Mouse (Mus musculus) limb, embryonic 12.5 days (tissue): ENCODE data around the gene Zfp503. TPM values are rescaled to one million over a fixed set of nuclear protein-coding genes. Genes with fewer than 3 reads are reported as not detected.

Experiments used
- ATAC-seq: fragments of 200-750 bp; cut with Nextera tagmentation; 2 replicates; pipeline ENCODE4 v1.8.0; 2017; ENCODE audit warnings: low read depth, moderate TSS enrichment; ENCODE audit not compliant: insufficient number of reproducible peaks, insufficient read depth, low FRiP score, low TSS enrichment
- H3K27ac ChIP-seq: fragments of 300-500 bp; sonication (generic); 2 replicates; pipeline ENCODE4 v1.5.1; 2016; ENCODE audit warnings: mild to moderate bottlenecking, moderate library complexity
- H3K27me3 ChIP-seq: fragments of 300-500 bp; sonication (generic); 2 replicates; pipeline ENCODE4 v1.6.1; 2016; ENCODE audit warnings: mild to moderate bottlenecking, moderate library complexity
- H3K36me3 ChIP-seq: fragments of 300-500 bp; sonication (generic); 2 replicates; pipeline ENCODE4 v1.6.1; 2016; ENCODE audit warnings: mild to moderate bottlenecking, moderate library complexity
- H3K4me1 ChIP-seq: fragments of 300-500 bp; sonication (generic); replicated peaks from 2 replicates; pipeline ENCODE4 v1.6.1; 2016
- H3K4me2 ChIP-seq: fragments of 300-500 bp; sonication (generic); 2 replicates; pipeline ENCODE4 v1.6.1; 2016; ENCODE audit warnings: mild to moderate bottlenecking, moderate library complexity
- H3K4me3 ChIP-seq: fragments of 300-500 bp; sonication (generic); replicated peaks from 2 replicates; pipeline ENCODE4 v1.5.1; 2016; ENCODE audit warnings: mild to moderate bottlenecking
- H3K9ac ChIP-seq: fragments of 300-500 bp; sonication (generic); replicated peaks from 2 replicates; pipeline ENCODE4 v1.6.1; 2016; ENCODE audit warnings: mild to moderate bottlenecking, moderate library complexity
- H3K9me3 ChIP-seq: fragments of 300-500 bp; sonication (generic); 2 replicates; pipeline ENCODE4 v1.6.1; 2016; ENCODE audit warnings: mild to moderate bottlenecking, moderate library complexity
- WGBS: fragments of 180-500 bp; shearing (Covaris S2); methylation state at CpG from one replicate; pipeline ENCODE4 v1.1.7; 2016; 5-methylcytosine and 5-hydroxymethylcytosine counted together
- polyA plus RNA-seq: library from polyadenylated mRNA; unstranded; fragments of >200 nt; fragmentation: Nextera tagmentation; extraction: Ambion mirVana; gene quantifications from 2 replicates; pipeline ENCODE4 v1.2.1, GENCODE M21; 2016

The Zfp503 gene
- polyA plus RNA-seq, result 46.0 and 47.1 TPM in 2 replicates

DNA sequence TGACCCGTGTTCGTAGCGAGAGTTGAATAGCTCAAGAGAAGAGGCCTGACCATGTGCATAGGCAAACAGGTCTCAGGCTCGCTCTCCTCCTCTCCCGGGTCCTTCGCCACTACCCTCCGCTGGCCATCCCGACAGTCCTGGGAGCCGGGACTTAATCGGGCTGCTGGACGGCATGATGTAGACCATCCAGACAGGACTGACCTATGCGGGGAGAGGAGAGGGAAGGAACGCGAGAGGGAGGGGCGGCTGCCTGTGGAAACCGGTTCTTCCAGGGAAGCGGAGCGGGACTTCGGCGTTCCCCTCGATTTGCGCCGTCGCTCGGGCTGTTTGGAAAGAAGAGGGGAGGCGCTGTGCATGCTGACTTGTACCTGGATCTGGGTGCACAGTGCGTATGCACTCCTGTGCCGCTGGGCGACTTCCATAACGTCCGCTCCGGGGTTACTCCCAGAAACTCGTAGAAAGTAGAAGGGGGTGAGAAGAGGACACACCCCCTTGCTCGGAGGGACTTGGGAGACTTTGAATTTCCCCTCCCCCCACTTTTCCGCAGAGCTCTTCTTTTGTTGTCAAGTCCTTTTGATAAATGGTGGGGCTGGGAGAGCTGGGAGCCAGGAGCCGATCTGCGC, at the start of gene Zfp503:
TSS of gene Zfp503 (minus strand) at position 311 of the 623 bp plus-strand sequence.
- Histone ChIP-seq H3K4me1 (peaks cover 61% of the 10 kb centered on the region), H3K9me3 (no peaks in the 10 kb centered on the region), H3K27me3 (peaks cover 63% of the 10 kb centered on the region), H3K27ac (peak within 1 kb of the TSS; percentile 85), H3K4me3 (peak within 1 kb of the TSS; percentile 89), H3K4me2 (peak within 1 kb of the TSS; percentile 86), H3K9ac (peak within 1 kb of the TSS; percentile 61), H3K36me3 (peaks cover 17% of the 10 kb centered on the region)
- WGBS, result 0% methylated on average over 36 of the region's 37 CpGs
- ATAC-seq, result no peak

GRCm38 (mm10) chr14:22037498-22038131, 48.2 kb upstream of the Zfp503 start:
- no peaks in the 10 kb centered on the region for H3K9me3 ChIP-seq
- H3K4me2 ChIP-seq, result no peak overlapping the region
- H3K27ac ChIP-seq, result no peak overlapping the region
- no peak overlapping the region for H3K4me3 ChIP-seq
- peaks cover 70% of the 10 kb centered on the region for H3K27me3 ChIP-seq
- no peak overlapping the region for H3K9ac ChIP-seq
- no peak for ATAC-seq
- H3K4me1 ChIP-seq, result peaks cover 13% of the 10 kb centered on the region
- no peaks in the 10 kb centered on the region for H3K36me3 ChIP-seq
- 66% methylated on average over 16 of the region's 16 CpGs for WGBS

GRCm38 (mm10) chr14:22036802-22037497, 47.5 kb upstream of the Zfp503 start:
- Histone ChIP-seq H3K9ac (no peak overlapping the region), H3K36me3 (no peaks in the 10 kb centered on the region), H3K27ac (no peak overlapping the region), H3K4me1 (peaks cover 13% of the 10 kb centered on the region), H3K4me3 (no peak overlapping the region), H3K9me3 (no peaks in the 10 kb centered on the region), H3K27me3 (peaks cover 70% of the 10 kb centered on the region), H3K4me2 (no peak overlapping the region)
- 77% methylated on average over 12 of the region's 12 CpGs for WGBS
- no peak for ATAC-seq

DNA sequence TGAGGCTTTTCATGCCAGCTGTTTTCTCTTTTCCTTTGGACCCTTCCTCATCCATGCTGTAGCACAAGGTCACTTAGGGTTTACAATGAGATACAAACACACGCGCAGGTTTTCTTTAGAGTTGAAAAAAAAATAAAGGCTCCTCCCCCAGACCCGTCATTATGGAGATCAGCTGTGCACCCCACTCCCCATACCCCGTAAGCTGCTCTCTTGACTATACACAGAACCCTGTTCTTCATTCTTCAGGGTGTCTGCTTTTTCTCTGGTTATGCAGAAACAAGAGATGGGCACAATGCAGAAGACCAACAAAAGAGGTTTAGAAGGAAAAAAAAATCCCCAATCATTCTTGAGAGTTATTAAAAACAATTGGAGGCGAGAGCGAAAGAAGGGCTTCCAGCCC, 46.9 kb upstream of the Zfp503 start:
- Histone ChIP-seq H3K4me1 (peaks cover 13% of the 10 kb centered on the region), H3K27ac (no peak overlapping the region), H3K4me3 (no peak overlapping the region), H3K9ac (no peak overlapping the region), H3K27me3 (peaks cover 64% of the 10 kb centered on the region), H3K4me2 (no peak overlapping the region), H3K9me3 (no peaks in the 10 kb centered on the region), H3K36me3 (no peaks in the 10 kb centered on the region)
- WGBS, result 51% methylated on average over 6 of the region's 6 CpGs
- ATAC-seq, result no peak

GRCm38 (mm10) chr14:22035900-22036299, 46.5 kb upstream of the Zfp503 start:
- Histone ChIP-seq H3K4me1 (peaks cover 13% of the 10 kb centered on the region), H3K27ac (no peak overlapping the region), H3K36me3 (no peaks in the 10 kb centered on the region), H3K4me3 (no peak overlapping the region), H3K4me2 (no peak overlapping the region), H3K27me3 (peaks cover 59% of the 10 kb centered on the region), H3K9me3 (no peaks in the 10 kb centered on the region), H3K9ac (no peak overlapping the region)
- no peak for ATAC-seq
- WGBS, result 25% methylated on average over 3 of the region's 3 CpGs

- Histone ChIP-seq H3K27me3 (peaks cover 31% of the 10 kb centered on the region), H3K36me3 (no peaks in the 10 kb centered on the region), H3K9ac (no peak overlapping the region), H3K4me2 (no peak overlapping the region), H3K9me3 (no peaks in the 10 kb centered on the region), H3K4me3 (no peak overlapping the region), H3K4me1 (peaks cover 13% of the 10 kb centered on the region), H3K27ac (no peak overlapping the region)
- ATAC-seq, result no peak
- WGBS, result 87% methylated on average over 4 of the region's 4 CpGs
These were observed 34.1 kb upstream of the Zfp503 start for GRCm38 (mm10) chr14:22023533-22023932.

GRCm38 (mm10) chr14:22020885-22021284, 31.5 kb upstream of the Zfp503 start:
- no peak overlapping the region for H3K4me3 ChIP-seq
- no peaks in the 10 kb centered on the region for H3K36me3 ChIP-seq
- no peak overlapping the region for H3K9ac ChIP-seq
- no peak overlapping the region for H3K4me2 ChIP-seq
- no peak for ATAC-seq
- peaks cover 13% of the 10 kb centered on the region for H3K4me1 ChIP-seq
- H3K27me3 ChIP-seq, result peaks cover 50% of the 10 kb centered on the region
- H3K9me3 ChIP-seq, result no peaks in the 10 kb centered on the region
- no peak overlapping the region for H3K27ac ChIP-seq
- WGBS, result 30% methylated on average over 2 of the region's 2 CpGs

GRCm38 (mm10) chr14:22019949-22020845, 30.8 kb upstream of the Zfp503 start:
- Histone ChIP-seq H3K4me2 (peak overlapping the region; percentile 80), H3K9ac (peak overlapping the region; percentile 53), H3K9me3 (no peaks in the 10 kb centered on the region), H3K36me3 (no peaks in the 10 kb centered on the region), H3K27ac (no peak overlapping the region), H3K4me1 (peaks cover 13% of the 10 kb centered on the region), H3K27me3 (peaks cover 55% of the 10 kb centered on the region), H3K4me3 (peak overlapping the region; percentile 41)
- WGBS, result 27% methylated on average over 12 of the region's 12 CpGs
- no peak for ATAC-seq

GRCm38 (mm10) chr14:22019252-22019948, 30.0 kb upstream of the Zfp503 start, which contains the start of gene Lrmda:
Gene Lrmda, plus strand, starts transcription at chr14:22019712.
- Histone ChIP-seq H3K27me3 (peaks cover 63% of the 10 kb centered on the region), H3K27ac (no peak within 1 kb of the TSS), H3K36me3 (no peaks in the 10 kb centered on the region), H3K4me3 (peak within 1 kb of the TSS; percentile 41), H3K4me2 (peak within 1 kb of the TSS; percentile 80), H3K9ac (peak within 1 kb of the TSS; percentile 53), H3K4me1 (peaks cover 13% of the 10 kb centered on the region), H3K9me3 (no peaks in the 10 kb centered on the region)
- ATAC-seq, result peak; percentile 37; the same call in 1 of the 2 replicates
- WGBS, result 3% methylated on average over 33 of the region's 33 CpGs

- peaks cover 73% of the 10 kb centered on the region for H3K27me3 ChIP-seq
- 59% methylated on average over 5 of the region's 5 CpGs for WGBS
These were observed 27.6 kb upstream of the Zfp503 start for GRCm38 (mm10) chr14:22017011-22017410.

More at GRCm38 (mm10) chr14:22017011-22017410, 27.6 kb upstream of the Zfp503 start:
- Histone ChIP-seq H3K27ac (no peak overlapping the region), H3K4me1 (peaks cover 13% of the 10 kb centered on the region), H3K36me3 (no peaks in the 10 kb centered on the region), H3K4me3 (no peak overlapping the region), H3K9me3 (no peaks in the 10 kb centered on the region), H3K4me2 (no peak overlapping the region), H3K9ac (no peak overlapping the region)
- ATAC-seq, result no peak
